Mouse (Mus musculus) testis, postnatal 14 days (tissue): ENCODE measurements around the gene Arid2.
"Not testable (repeated sequence)": the region's sequence is repeated elsewhere in the genome, so short reads cannot be mapped to it uniquely, and the experiment has no call there.

ENCODE experiments used
- DNase-seq: peaks from one replicate; pipeline ENCODE4 v3.0.0; 2021; ENCODE audit warnings: low spot score

Arid2 gene

DNA sequence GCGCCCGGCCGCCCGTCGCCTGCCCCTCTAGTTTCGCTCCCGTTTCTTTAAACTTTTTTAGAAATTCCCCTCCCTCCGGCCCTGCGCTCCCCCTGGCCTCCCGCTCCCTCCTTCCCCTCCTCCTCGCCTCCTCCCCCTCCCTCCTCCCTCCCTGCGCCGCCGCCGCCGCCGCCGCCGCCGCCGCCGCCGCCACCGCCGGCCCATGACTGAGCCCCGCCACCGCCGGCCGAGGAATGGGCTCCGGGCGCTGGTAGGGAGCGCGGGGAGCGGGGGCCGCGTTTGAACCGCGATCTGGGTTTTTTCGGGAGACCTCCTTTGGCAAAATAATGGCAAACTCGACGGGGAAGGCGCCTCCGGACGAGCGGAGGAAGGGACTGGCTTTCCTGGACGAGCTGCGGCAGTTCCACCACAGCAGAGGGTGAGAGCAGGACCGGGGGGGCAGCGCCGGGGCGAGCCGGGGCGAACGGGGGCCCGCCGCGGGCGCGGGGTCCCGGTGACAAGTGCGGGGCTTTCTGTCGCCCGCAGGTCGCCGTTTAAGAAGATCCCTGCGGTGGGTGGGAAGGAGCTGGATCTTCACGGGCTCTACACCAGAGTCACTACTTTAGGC lies at the start of gene Arid2:
Gene Arid2, plus strand, starts transcription at position 150 of the 607 bp plus-strand sequence.
- peak; percentile 66 for DNase-seq

DNA sequence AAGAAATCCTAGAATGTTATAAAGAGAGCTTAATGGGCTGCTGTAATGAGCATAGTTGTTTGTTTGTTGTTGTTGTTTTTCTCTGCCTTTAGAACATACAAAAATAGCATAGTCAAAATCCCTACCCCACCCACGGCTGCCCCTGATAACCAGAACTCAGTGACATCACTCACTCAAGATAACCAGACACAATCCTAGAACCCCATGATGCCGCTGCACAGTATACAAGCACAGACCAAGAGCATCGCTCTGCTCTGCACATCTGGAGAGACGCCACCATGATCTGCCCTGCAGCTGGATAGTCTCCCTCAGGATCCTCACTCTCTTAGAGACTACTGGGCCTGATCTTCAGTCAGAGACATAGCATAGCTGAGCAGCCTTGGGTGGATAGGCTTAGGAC lies 49.2 kb upstream of the Arid2 start:
- no peak for DNase-seq

DNA sequence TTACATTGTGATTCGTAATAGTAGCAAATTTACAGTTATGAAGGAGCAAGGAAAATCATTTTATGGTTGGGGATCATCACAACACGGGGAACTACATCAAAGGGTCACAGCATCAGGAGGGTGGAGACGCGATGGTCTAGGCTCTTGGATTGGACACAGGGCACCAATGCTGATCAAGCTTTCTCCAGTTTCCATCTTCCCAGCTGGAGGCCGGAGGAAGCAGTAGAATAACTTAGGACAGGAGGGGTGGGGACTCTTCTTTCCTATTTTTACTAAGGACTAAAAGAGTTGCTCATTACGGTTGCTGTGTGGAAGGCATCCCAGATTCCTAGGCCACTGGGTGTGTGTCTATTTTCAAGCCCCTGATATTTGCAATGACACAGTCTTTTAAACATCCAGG lies 43.1 kb upstream of the Arid2 start:
- no peak for DNase-seq

- not testable (repeated sequence) for DNase-seq
These were observed 42.6 kb upstream of the Arid2 start for GRCm38 (mm10) chr15:96244715-96245114.

- peak; percentile 51 for DNase-seq
These were observed 33.5 kb upstream of the Arid2 start for GRCm38 (mm10) chr15:96253827-96254226.

GRCm38 (mm10) chr15:96254356-96254755 lies 33.0 kb upstream of the Arid2 start:
- no peak for DNase-seq

GRCm38 (mm10) chr15:96257781-96258180 lies 29.5 kb upstream of the Arid2 start:
- no peak for DNase-seq

- no peak for DNase-seq
These were observed 22.7 kb upstream of the Arid2 start for GRCm38 (mm10) chr15:96264614-96265013.

DNA sequence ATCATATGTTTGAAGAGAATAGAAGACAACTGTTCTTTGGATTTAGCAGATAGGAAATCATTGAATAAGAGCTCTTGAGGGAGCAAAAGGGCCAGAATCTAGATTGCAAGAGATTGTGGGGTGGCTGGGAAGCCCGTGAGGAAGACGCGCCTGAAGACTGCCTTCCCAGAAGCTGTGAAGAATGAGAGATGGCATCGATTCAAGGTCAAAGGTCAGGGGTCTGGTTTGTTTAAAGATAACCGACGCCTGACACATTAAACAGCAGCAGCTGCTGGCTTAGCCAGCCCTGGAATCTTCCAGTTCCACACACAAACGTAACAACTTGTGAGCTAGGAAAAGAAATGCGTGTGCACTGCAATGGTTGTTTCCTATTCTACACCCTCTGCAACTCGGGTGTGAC lies 19.4 kb upstream of the Arid2 start:
- DNase-seq: no peak

- DNase-seq: no peak
These were observed 18.7 kb upstream of the Arid2 start for GRCm38 (mm10) chr15:96268610-96269009.

GRCm38 (mm10) chr15:96269402-96269801 lies 17.9 kb upstream of the Arid2 start:
- DNase-seq: no peak

DNA sequence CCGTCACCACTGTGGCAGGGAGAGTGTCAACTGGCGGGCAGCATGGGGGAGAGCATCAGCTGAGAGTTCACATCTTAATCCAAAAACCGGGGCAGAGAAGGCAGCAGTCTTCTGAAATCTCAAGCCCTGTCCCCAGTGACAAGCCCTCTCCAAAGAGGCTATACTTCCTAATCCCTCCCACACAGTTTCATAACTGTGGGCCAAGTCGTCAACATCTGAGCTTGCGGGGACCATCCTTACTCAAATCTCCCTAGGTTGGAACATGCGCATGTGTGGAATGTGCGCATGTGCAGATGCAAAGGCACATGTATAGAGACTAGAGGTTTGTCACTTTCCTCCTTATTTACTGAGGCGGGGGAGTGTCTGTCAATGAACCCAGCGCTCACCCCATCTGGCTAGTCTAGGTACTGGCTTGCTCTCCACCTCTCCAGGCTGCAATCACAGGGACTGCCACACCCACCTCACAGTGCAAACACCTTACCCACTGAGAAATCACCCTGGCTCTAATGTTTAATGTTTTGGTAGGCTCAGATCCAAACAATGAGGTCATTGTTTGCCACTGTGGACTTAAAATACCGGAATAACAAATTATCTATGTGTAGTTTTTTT lies 16.9 kb upstream of the Arid2 start:
- DNase-seq: no peak

- DNase-seq: no peak
These were observed 15.0 kb upstream of the Arid2 start for GRCm38 (mm10) chr15:96272356-96272755.

GRCm38 (mm10) chr15:96274341-96274740 lies 13.0 kb upstream of the Arid2 start:
- DNase-seq: no peak

DNA sequence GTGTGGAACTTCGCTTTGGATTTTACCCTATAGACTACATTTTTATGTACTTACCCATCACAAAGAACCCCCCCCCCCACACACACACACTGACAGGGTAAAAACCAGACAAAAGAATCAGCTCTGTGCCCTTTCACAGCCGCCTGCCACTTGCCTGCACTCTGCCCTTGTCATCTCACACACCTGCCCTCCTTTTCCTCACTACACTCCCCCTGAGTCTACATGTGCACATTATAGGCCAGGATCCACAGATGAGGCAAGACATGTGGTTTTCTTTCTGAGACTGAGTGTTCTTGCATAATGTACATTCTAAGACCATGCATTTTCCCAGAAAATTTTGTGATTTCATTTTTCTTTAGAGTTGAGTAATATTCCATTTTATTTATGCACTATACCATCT lies 12.1 kb upstream of the Arid2 start:
- no peak for DNase-seq

DNA sequence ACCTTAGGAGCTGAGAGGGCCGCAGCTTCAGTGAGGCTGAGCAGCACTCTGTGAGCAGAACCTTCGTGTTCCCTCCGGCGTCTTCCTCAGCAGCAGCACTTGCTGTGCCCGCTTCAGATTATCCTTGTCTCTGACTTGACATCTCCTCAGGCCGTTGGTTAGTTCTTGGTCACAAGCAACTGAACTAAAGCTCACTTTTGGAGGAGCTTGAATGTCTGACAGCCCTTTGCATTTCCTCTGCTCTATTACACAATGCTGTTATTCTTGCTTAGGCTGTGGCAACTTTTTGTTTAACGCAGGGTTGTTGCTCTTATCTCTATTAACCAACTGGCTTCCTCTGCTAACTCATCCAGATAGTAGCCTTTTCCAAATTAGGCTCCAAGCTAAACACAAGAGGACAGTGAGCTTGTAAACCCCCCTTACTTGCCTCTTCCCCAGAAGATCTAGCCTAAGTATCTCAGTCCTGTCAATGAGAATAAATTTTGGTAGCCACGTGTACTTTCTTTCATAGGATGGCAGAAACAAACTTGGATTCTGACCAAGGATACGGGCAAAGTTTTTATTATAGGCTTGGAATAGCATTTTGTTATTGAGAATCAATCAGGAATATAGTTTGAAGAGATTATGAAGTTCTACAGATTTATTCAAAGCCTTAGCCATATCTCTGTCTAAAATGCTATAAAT lies 11.4 kb upstream of the Arid2 start:
- DNase-seq: no peak

- no peak for DNase-seq
These were observed 10.3 kb upstream of the Arid2 start for GRCm38 (mm10) chr15:96277061-96277460.

DNA sequence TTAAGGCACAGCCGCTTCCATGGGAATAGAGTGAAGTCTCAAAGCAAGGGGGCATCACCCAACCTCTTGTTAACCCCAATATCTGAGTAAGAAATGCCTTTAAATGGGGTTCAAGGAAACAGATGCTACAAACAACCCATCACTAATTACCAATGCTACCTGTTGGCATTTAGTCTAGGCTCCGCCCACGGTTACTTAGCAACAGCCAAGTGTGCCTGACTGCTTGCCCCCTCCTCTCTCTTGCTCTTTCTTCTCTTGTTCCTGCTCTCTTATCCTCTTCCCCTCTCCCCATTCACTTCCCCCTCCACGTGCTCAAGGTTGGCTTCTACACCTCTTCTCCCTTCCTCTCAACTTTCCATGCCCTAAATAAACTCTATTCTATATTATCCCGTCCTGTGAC lies 6.1 kb upstream of the Arid2 start:
- DNase-seq: no peak

GRCm38 (mm10) chr15:96283141-96283540 lies 4.2 kb upstream of the Arid2 start:
- no peak for DNase-seq

- DNase-seq: no peak
These were observed 3.3 kb upstream of the Arid2 start for GRCm38 (mm10) chr15:96283920-96284431.

- DNase-seq: peak; percentile 65
These were observed 2.5 kb upstream of the Arid2 start for GRCm38 (mm10) chr15:96284711-96285322.

GRCm38 (mm10) chr15:96285323-96286014 lies 1.8 kb upstream of the Arid2 start:
- peak; percentile 92 for DNase-seq
